In genomic region chr2:105162763-105163162, GRCm38 (mm10) we compare ENCODE assay signal across 23 mouse cellular contexts. TPM values are rescaled to one million over a fixed set of nuclear protein-coding genes. Genes with fewer than 3 reads are reported as not detected.
A peak's percentile ranks its signal among the peaks of the same experiment; 100 is the strongest.
DNase-seq lines count a peak whose midpoint lies in the region; ATAC-seq lines count a peak whose summit lies in the region.
"Had no signal": no experiment of that assay in that cellular context is flagged by ENCODE, and none has a peak within 500 bp of the region (broad histone marks: within the 10 kb centered on the region; RNA-seq: fewer than 3 reads in every experiment).

No protein-coding gene starts in this region.

- ATAC-seq in heart, embryonic 13.5 days (ENCODE audit: extremely low read depth, insufficient number of reproducible peaks, low FRiP score, low TSS enrichment), result 0 out of 2 replicates have a peak, but pooled peaks have one; percentile 37
- ATAC-seq in kidney, embryonic 14.5 days (ENCODE audit: low FRiP score, low TSS enrichment), result 0 out of 2 replicates have a peak, but pooled peaks have one; percentile 34
- no peak for ATAC-seq in kidney, embryonic 15.5 days (replicated peaks; ENCODE audit: low FRiP score)
- ATAC-seq: activated CD4-positive, CD25-positive, alpha-beta regulatory T cell, adult 4 months; CD4-positive, CD25-positive, alpha-beta regulatory T cell, adult 4 months; forebrain, embryonic 16.5 days; intestine, embryonic 16.5 days had no signal

- no peak overlapping the region for H3K9ac ChIP-seq in heart, embryonic 13.5 days
- no peak overlapping the region for H3K9ac ChIP-seq in kidney, embryonic 14.5 days (ENCODE audit: low read depth, low read length)
- no peak overlapping the region for H3K9ac ChIP-seq in kidney, embryonic 15.5 days
- H3K9ac ChIP-seq: embryonic facial prominence, embryonic 13.5 days; forebrain, embryonic 12.5 days; hindbrain, embryonic 15.5 days had no signal

- 4% methylated on average over 4 of the region's 4 CpGs for WGBS in heart, embryonic 13.5 days
- 50% methylated on average over 4 of the region's 4 CpGs for WGBS in kidney, embryonic 14.5 days
- WGBS in kidney, embryonic 15.5 days, result 42% methylated on average over 4 of the region's 4 CpGs

- DNase-seq in heart, postnatal 14 days, result no peak
- DNase-seq in Muller cell, postnatal 12 days (ENCODE audit: inconsistent ontology term), result peak; percentile 58
- DNase-seq in yolk sac, embryonic 10.5 days (ENCODE audit: low spot score), result peak; percentile 24
- no peak for DNase-seq in layer of hippocampus, postnatal 25 days (ENCODE audit: extremely low spot score in 1 of 2, low spot score in 1 of 2)
- DNase-seq: adrenal gland, postnatal 14 days; B cell, adult 2 months; cerebellum, adult 11-12 months; cerebellum, adult 9-10 months; cerebellum, postnatal 36 days; gastrocnemius, postnatal 10 days; kidney, adult 2 months had no signal

- no peaks in the 10 kb centered on the region for H3K27me3 ChIP-seq in heart, embryonic 13.5 days (replicated peaks)
- H3K27me3 ChIP-seq in kidney, embryonic 14.5 days (ENCODE audit: control insufficient read depth, insufficient read depth, low read length), result no peaks in the 10 kb centered on the region
- no peaks in the 10 kb centered on the region for H3K27me3 ChIP-seq in kidney, embryonic 15.5 days
- H3K27me3 ChIP-seq: embryonic facial prominence, embryonic 13.5 days; forebrain, embryonic 12.5 days; hindbrain, embryonic 15.5 days had no signal

- H3K4me1 ChIP-seq in heart, embryonic 13.5 days, result peaks cover 11% of the 10 kb centered on the region
- no peaks in the 10 kb centered on the region for H3K4me1 ChIP-seq in kidney, embryonic 14.5 days (ENCODE audit: control insufficient read depth, insufficient read depth, low read length)
- no peaks in the 10 kb centered on the region for H3K4me1 ChIP-seq in kidney, embryonic 15.5 days
- H3K4me1 ChIP-seq: embryonic facial prominence, embryonic 13.5 days; forebrain, embryonic 12.5 days; hindbrain, embryonic 10.5 days; hindbrain, embryonic 15.5 days had no signal

- H3K27ac ChIP-seq in heart, embryonic 13.5 days (replicated peaks), result 0 out of 2 replicates have a peak overlapping the region, but pooled peaks have one; percentile 58
- no peak overlapping the region for H3K27ac ChIP-seq in kidney, embryonic 14.5 days (ENCODE audit: low read depth, low read length)
- no peak overlapping the region for H3K27ac ChIP-seq in kidney, embryonic 15.5 days
- H3K27ac ChIP-seq: embryonic facial prominence, embryonic 13.5 days; forebrain, embryonic 12.5 days; hindbrain, embryonic 10.5 days; hindbrain, embryonic 15.5 days had no signal

- H3K36me3 ChIP-seq in heart, embryonic 13.5 days, result peaks cover 7% of the 10 kb centered on the region
- peaks cover 51% of the 10 kb centered on the region for H3K36me3 ChIP-seq in kidney, embryonic 14.5 days (ENCODE audit: control insufficient read depth, insufficient read depth, low read length)
- peaks cover 62% of the 10 kb centered on the region for H3K36me3 ChIP-seq in kidney, embryonic 15.5 days
- H3K36me3 ChIP-seq: embryonic facial prominence, embryonic 13.5 days; forebrain, embryonic 12.5 days; G1E; hindbrain, embryonic 10.5 days; hindbrain, embryonic 15.5 days had no signal

- H3K4me3 ChIP-seq in heart, embryonic 13.5 days, result peak overlapping the region; percentile 19
- H3K4me3 ChIP-seq in kidney, embryonic 14.5 days (ENCODE audit: low read length), result no peak overlapping the region
- no peak overlapping the region for H3K4me3 ChIP-seq in kidney, embryonic 15.5 days (replicated peaks)
- H3K4me3 ChIP-seq: embryonic facial prominence, embryonic 13.5 days; forebrain, embryonic 12.5 days; hindbrain, embryonic 10.5 days; hindbrain, embryonic 15.5 days had no signal

- intact Hi-C loops in heart, postnatal 14 days (cut with DNase I), result no loop called here

- H3K9me3 ChIP-seq in heart, embryonic 13.5 days, result no peaks in the 10 kb centered on the region
- H3K9me3 ChIP-seq in kidney, embryonic 14.5 days (ENCODE audit: control insufficient read depth, low read length), result no peaks in the 10 kb centered on the region
- no peaks in the 10 kb centered on the region for H3K9me3 ChIP-seq in kidney, embryonic 15.5 days (replicated peaks)
- H3K9me3 ChIP-seq: embryonic facial prominence, embryonic 13.5 days; forebrain, embryonic 12.5 days; G1E; hindbrain, embryonic 10.5 days; hindbrain, embryonic 15.5 days had no signal

- peak overlapping the region; percentile 48 for H3K4me2 ChIP-seq in heart, embryonic 13.5 days
- no peak overlapping the region for H3K4me2 ChIP-seq in kidney, embryonic 14.5 days (replicated peaks; ENCODE audit: low read depth, low read length)
- no peak overlapping the region for H3K4me2 ChIP-seq in kidney, embryonic 15.5 days
- H3K4me2 ChIP-seq: embryonic facial prominence, embryonic 13.5 days; forebrain, embryonic 12.5 days; hindbrain, embryonic 15.5 days had no signal

RNA-seq across cellular contexts. Expression of gene Wt1, which starts 36.4 kb away (rescaled TPM):
- polyA plus RNA-seq in heart, embryonic 13.5 days (2015; fragmentation: Nextera tagmentation; extraction: Ambion mirVana), result 22.2 and 26.1 TPM in 2 replicates
- 10 to 100 TPM; 13.0 to 13.8 TPM for total RNA-seq in heart, postnatal 14 days (2021)
- polyA plus RNA-seq in kidney, embryonic 14.5 days (2014; fragmentation: Nextera tagmentation; extraction: Ambion mirVana), result 108 and 164 TPM in 2 replicates
- polyA plus RNA-seq in kidney, embryonic 15.5 days (2015; fragmentation: Nextera tagmentation; extraction: Ambion mirVana), result 126 and 130 TPM in 2 replicates
- under 1 TPM in 1 of 2 experiments, not detected in 1; 0.16 TPM for total RNA-seq in layer of hippocampus, postnatal 25 days (2021)
- polyA plus RNA-seq: activated CD4-positive, CD25-positive, alpha-beta regulatory T cell, adult 4 months; CD4-positive, CD25-positive, alpha-beta regulatory T cell, adult 4 months; forebrain, embryonic 12.5 days; G1E had no signal

Comparison
In these comparisons a context has a peak if more than half of its experiments do, and no peak if none do; other contexts are left out.
1. DNase-seq: peak in Muller cell, postnatal 12 days (single experiment) and yolk sac, embryonic 10.5 days (single experiment); none in heart, postnatal 14 days (0 of 2) and layer of hippocampus, postnatal 25 days (0 of 2).